Comparison of ENCODE assay signal across 31 mouse cellular contexts in the genomic region with DNA sequence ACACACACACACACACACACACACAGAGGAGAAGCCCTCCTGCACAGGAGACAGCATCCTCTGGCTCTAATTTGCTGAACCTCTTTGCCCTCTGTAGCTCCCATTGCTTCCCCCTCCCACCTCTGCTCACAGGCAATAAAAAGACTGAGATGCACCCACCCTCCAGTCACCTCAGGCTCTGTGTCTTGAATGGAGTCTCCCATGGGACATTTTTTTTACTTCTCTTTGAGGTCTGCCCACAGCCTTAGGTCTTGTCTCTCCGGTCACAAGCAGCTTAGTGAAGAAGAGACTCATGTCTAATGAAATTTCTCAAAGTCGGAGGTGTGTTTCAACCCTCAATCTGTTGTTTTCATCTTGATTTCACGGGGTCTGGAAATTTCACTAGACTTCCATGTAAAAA. TPM values are rescaled to one million over a fixed set of nuclear protein-coding genes. Genes with fewer than 3 reads are reported as not detected.
"Had no signal": no experiment of that assay in that cellular context is flagged by ENCODE, and none has a peak within 500 bp of the region (broad histone marks: within the 10 kb centered on the region; RNA-seq: fewer than 3 reads in every experiment).

No protein-coding gene starts in this region.

- H3K9me3 ChIP-seq: limb, embryonic 12.5 days; limb, embryonic 13.5 days; limb, embryonic 15.5 days; liver, embryonic 12.5 days; liver, embryonic 13.5 days; liver, embryonic 15.5 days; lung, embryonic 15.5 days; megakaryocyte, embryonic 14.5 days; midbrain, embryonic 10.5 days; midbrain, embryonic 12.5 days; midbrain, embryonic 13.5 days; midbrain, embryonic 15.5 days; neural tube, embryonic 12.5 days had no signal

- H3K4me2 ChIP-seq: limb, embryonic 12.5 days; limb, embryonic 13.5 days; limb, embryonic 15.5 days; liver, embryonic 11.5 days; liver, embryonic 12.5 days; liver, embryonic 13.5 days; liver, embryonic 15.5 days; lung, embryonic 14.5 days; lung, embryonic 15.5 days; midbrain, embryonic 11.5 days; midbrain, embryonic 12.5 days; midbrain, embryonic 13.5 days; midbrain, embryonic 15.5 days; neural tube, embryonic 12.5 days had no signal

- H3K27ac ChIP-seq: limb, embryonic 12.5 days; limb, embryonic 13.5 days; limb, embryonic 15.5 days; liver, embryonic 12.5 days; liver, embryonic 13.5 days; liver, embryonic 14.5 days; liver, embryonic 15.5 days; lung, embryonic 15.5 days; macrophage; midbrain, embryonic 10.5 days; midbrain, embryonic 12.5 days; midbrain, embryonic 13.5 days; midbrain, embryonic 15.5 days; neural tube, embryonic 12.5 days had no signal

- H3K27me3 ChIP-seq: limb, embryonic 15.5 days; liver, embryonic 13.5 days; midbrain, embryonic 15.5 days; neural tube, embryonic 12.5 days had no signal

- H3K4me1 ChIP-seq: limb, embryonic 12.5 days; liver, embryonic 12.5 days; liver, embryonic 13.5 days; midbrain, embryonic 15.5 days; neural tube, embryonic 12.5 days had no signal

- H3K9ac ChIP-seq: limb, embryonic 12.5 days; limb, embryonic 13.5 days; limb, embryonic 15.5 days; liver, embryonic 12.5 days; liver, embryonic 13.5 days; liver, embryonic 14.5 days; liver, embryonic 15.5 days; liver, postnatal 0 days; lung, embryonic 14.5 days; lung, embryonic 15.5 days; midbrain, embryonic 12.5 days; midbrain, embryonic 13.5 days; midbrain, embryonic 15.5 days; neural tube, embryonic 12.5 days had no signal

- DNase-seq: left cerebral cortex, postnatal 4 days; liver; liver, embryonic 13.5 days; liver, postnatal 0 days; lung, adult 18-20 months; lung, adult 2 months; lung, embryonic 14.5 days; lung, postnatal 10 days; lung, postnatal 14 days; lung, postnatal 36 days; lung, postnatal 4 days; midbrain, embryonic 14.5 days had no signal

- H3K36me3 ChIP-seq: limb, embryonic 12.5 days; limb, embryonic 13.5 days; limb, embryonic 15.5 days; liver, embryonic 12.5 days; liver, embryonic 13.5 days; liver, embryonic 15.5 days; lung, embryonic 15.5 days; midbrain, embryonic 10.5 days; midbrain, embryonic 12.5 days; midbrain, embryonic 13.5 days; midbrain, embryonic 15.5 days; neural tube, embryonic 12.5 days had no signal

- H3K4me3 ChIP-seq: limb, embryonic 12.5 days; limb, embryonic 13.5 days; limb, embryonic 15.5 days; liver, embryonic 12.5 days; liver, embryonic 13.5 days; liver, embryonic 15.5 days; lung, embryonic 15.5 days; megakaryocyte, embryonic 14.5 days; midbrain, embryonic 10.5 days; midbrain, embryonic 12.5 days; midbrain, embryonic 13.5 days; midbrain, embryonic 15.5 days; myocyte; neural tube, embryonic 12.5 days had no signal

RNA-seq across cellular contexts. Expression of a gene that starts 29.3 kb away (rescaled TPM):
- total RNA-seq: megakaryocyte, adult 5-6 weeks had no signal
- polyA plus RNA-seq: liver, adult 2 months had no signal
